Mouse (Mus musculus) hindbrain, embryonic 11.5 days (tissue): ENCODE data around the gene Wnt7b. TPM values are rescaled to one million over a fixed set of nuclear protein-coding genes. Genes with fewer than 3 reads are reported as not detected.

Experiments used
- ATAC-seq: fragments of 200-750 bp; cut with Nextera tagmentation; 2 replicates; pipeline ENCODE4 v1.8.0; 2017; ENCODE audit warnings: mild to moderate bottlenecking, moderate TSS enrichment, moderate library complexity; ENCODE audit not compliant: low FRiP score
- DNase-seq: peaks from one replicate; pipeline ENCODE4 v3.0.0-alpha.2; 2015; ENCODE audit warnings: low spot score
- H3K27ac ChIP-seq: fragments of 300-500 bp; sonication (generic); 2 replicates; pipeline ENCODE4 v1.5.1; 2014; ENCODE audit warnings: mild to moderate bottlenecking, low read depth, low read length
- H3K27me3 ChIP-seq: fragments of 300-500 bp; sonication (generic); 2 replicates; pipeline ENCODE4 v1.6.1; 2014; ENCODE audit warnings: mild to moderate bottlenecking, low read length, moderate library complexity, mixed read lengths; ENCODE audit not compliant: control insufficient read depth, insufficient read depth
- H3K36me3 ChIP-seq: fragments of 300-500 bp; sonication (generic); 2 replicates; pipeline ENCODE4 v1.6.1; 2014; ENCODE audit warnings: mild to moderate bottlenecking, low read length, moderate library complexity, mixed read lengths; ENCODE audit not compliant: control insufficient read depth, insufficient read depth
- H3K4me1 ChIP-seq: fragments of 300-500 bp; sonication (generic); replicated peaks from 2 replicates; pipeline ENCODE4 v1.6.1; 2014; ENCODE audit warnings: low read length, mixed read lengths; ENCODE audit not compliant: control insufficient read depth, insufficient read depth
- H3K4me2 ChIP-seq: fragments of 300-500 bp; sonication (generic); replicated peaks from 2 replicates; pipeline ENCODE4 v1.6.1; 2014; ENCODE audit warnings: mild to moderate bottlenecking, low read depth, low read length
- H3K4me3 ChIP-seq: fragments of 300-500 bp; sonication (generic); 2 replicates; pipeline ENCODE4 v1.5.1; 2014; ENCODE audit warnings: low read depth, low read length
- H3K9ac ChIP-seq: fragments of 300-500 bp; sonication (generic); 2 replicates; pipeline ENCODE4 v1.6.1; 2014; ENCODE audit warnings: low read depth, low read length
- H3K9me3 ChIP-seq: fragments of 300-500 bp; sonication (generic); 2 replicates; pipeline ENCODE4 v1.6.1; 2016; ENCODE audit warnings: low read length; ENCODE audit not compliant: control insufficient read depth
- WGBS: fragments of 180-500 bp; shearing (Covaris S2); extraction: QIAGEN DNeasy Blood & Tissue Kit; methylation state at CpG from one replicate; pipeline ENCODE4 v1.1.7; 2014; 5-methylcytosine and 5-hydroxymethylcytosine counted together
- polyA plus RNA-seq: library from polyadenylated mRNA; unstranded; fragments of >200 nt; fragmentation: Nextera tagmentation; extraction: Ambion mirVana; gene quantifications from 2 replicates; pipeline ENCODE4 v1.2.1, GENCODE M21; 2014

Gene Wnt7b
- polyA plus RNA-seq, 1 experiment from 2014 or later, result 61.6 TPM

DNA sequence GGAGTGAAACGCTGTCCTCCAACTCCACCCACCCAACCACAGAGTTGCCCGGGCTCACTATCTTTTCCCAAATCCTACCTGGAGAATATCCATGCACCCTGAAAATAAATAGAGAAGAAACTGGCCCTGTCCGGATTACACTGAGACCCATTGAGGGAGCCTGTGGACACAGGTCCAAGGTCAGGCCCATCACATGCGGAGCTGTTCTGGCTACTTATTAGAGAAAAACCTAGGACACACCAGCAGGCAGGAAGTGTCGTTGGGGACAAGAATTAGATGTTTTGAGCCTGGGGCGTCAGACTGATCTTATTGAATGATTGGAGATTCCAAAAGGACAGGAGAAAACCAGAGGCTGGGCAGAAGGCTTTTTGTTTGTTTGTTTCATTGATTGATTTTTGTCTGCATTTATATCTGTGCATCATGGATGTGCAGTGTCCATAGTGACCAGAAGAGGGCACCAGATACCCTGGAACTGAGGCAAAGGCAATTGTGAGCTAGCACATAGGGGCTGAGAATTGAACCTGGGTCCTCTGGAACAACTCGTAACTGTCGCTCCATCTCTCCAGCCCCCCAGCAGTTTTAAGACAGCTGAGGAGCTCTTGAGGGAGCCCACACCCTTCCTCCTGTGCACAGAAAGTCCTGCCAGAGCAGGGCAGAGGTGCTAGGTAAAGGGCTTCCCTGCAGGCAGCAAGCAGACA, 30.5 kb upstream of the Wnt7b start:
- ATAC-seq, result no peak
- no peak overlapping the region for H3K4me3 ChIP-seq
- 72% methylated on average over 8 of the region's 8 CpGs for WGBS
- H3K27ac ChIP-seq, result peak overlapping the region; percentile 43; the same call in 1 of the 2 replicates
- H3K27me3 ChIP-seq, result peaks cover 21% of the 10 kb centered on the region
- no peaks in the 10 kb centered on the region for H3K36me3 ChIP-seq
- no peak overlapping the region for H3K4me2 ChIP-seq
- no peak overlapping the region for H3K9ac ChIP-seq
- H3K9me3 ChIP-seq, result no peaks in the 10 kb centered on the region
- DNase-seq, result peak; percentile 46
- 0 out of 2 replicates have a peak, but pooled peaks cover 4% of the 10 kb centered on the region for H3K4me1 ChIP-seq

DNA sequence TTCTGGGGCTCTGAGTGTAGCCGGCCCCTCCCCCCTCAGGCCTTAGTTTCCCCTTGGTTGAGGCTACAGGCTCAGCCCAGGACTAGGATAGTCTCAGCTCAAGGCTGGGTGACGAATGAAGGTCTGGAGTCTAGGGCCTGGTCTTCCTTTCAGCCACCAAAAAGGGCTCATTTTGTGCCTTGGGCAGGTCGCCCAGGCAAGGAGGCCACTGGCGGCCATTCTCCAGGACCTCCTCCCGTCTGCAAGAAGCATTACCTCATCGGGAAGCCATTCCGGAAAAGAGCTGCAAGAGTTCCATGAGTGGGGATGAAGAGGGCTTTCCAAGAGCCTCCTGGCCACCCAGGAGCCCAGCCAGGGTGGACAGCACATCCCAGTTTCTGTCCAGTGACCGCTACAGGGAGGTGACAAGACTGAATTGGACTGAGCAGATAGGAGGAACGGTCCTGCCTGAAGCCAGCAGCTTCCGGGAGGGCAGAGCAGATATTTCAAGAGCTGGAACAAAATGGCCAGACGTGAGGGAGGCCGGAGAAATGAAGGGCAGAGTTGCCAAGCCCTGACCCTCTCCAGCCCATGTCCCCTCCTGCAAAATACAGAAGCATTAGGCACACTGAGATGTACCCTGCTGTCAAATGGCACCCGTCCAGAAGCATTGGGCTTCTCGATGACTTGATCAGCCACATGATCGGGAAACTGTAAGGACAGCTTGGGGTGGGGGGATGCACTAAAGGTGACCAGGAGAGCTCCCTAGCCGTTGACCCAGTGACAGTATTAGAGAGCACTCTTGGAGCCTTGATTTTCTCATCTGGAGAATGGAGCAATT, 29.6 kb upstream of the Wnt7b start:
- Histone ChIP-seq H3K4me2 (no peak overlapping the region), H3K9ac (no peak overlapping the region), H3K27me3 (peaks cover 18% of the 10 kb centered on the region), H3K36me3 (no peaks in the 10 kb centered on the region), H3K27ac (no peak overlapping the region), H3K9me3 (no peaks in the 10 kb centered on the region), H3K4me3 (no peak overlapping the region), H3K4me1 (0 out of 2 replicates have a peak, but pooled peaks cover 4% of the 10 kb centered on the region)
- ATAC-seq (no peak), DNase-seq (no peak)
- WGBS, result 83% methylated on average over 16 of the region's 16 CpGs

DNA sequence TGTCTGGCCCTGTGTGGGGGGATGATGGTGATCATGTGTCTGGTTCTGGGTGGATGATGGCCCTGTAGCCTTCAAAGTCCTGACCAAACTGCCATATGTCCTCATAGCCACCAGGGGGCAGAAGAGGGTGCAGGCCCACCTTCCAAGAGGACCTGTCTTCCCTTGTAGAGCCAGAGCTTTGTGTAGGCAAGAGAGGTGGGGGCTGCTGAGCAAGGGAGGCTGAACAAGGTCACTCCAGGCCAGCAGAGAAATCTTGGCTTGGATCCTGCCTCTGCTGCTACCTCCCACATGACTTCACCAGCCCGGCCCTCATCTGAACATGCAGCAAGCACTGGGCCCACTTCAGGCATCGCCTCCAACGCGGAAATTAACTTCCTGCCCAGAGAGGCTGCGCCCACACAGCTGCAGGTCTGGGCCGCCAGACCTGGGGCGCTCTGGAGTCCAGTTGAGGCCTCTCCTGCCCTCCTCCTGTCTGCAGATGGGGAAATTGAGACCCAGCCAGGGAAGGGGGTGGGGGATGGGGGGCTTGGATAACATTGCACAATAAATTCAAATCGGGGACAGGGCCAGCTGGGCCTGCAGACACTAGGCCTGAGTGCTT, 28.4 kb upstream of the Wnt7b start:
- no peak overlapping the region for H3K9ac ChIP-seq
- 73% methylated on average over 8 of the region's 8 CpGs for WGBS
- no peak overlapping the region for H3K4me2 ChIP-seq
- no peaks in the 10 kb centered on the region for H3K9me3 ChIP-seq
- 0 out of 2 replicates have a peak, but pooled peaks cover 4% of the 10 kb centered on the region for H3K4me1 ChIP-seq
- no peaks in the 10 kb centered on the region for H3K36me3 ChIP-seq
- H3K4me3 ChIP-seq, result no peak overlapping the region
- ATAC-seq (peak; percentile 58), DNase-seq (peak; percentile 85)
- H3K27me3 ChIP-seq, result peaks cover 16% of the 10 kb centered on the region
- H3K27ac ChIP-seq, result no peak overlapping the region

DNA sequence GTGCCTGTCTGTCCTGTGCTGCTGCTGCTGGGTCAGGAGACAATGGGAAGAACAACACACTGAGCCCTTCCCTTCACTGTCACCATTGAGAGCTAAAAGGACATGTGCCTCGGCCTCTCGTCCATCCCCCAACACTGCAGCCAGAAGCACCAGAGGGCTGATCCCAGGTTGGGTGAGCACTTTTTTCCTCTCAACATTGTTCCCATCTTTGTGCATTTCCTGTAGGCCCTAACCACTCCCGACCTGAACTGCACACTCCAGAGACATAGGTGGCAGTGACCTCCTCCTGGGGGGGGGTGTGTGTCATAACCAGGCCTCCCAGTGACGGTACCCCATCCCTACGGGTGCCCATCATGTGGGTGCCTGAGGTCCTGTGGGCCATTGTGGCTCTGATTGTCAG, 27.8 kb upstream of the Wnt7b start:
- H3K9me3 ChIP-seq, result no peaks in the 10 kb centered on the region
- ATAC-seq (no peak), DNase-seq (no peak)
- H3K4me3 ChIP-seq, result no peak overlapping the region
- no peak overlapping the region for H3K4me2 ChIP-seq
- no peak overlapping the region for H3K9ac ChIP-seq
- 63% methylated on average over 5 of the region's 5 CpGs for WGBS
- H3K27ac ChIP-seq, result no peak overlapping the region
- H3K27me3 ChIP-seq, result peaks cover 10% of the 10 kb centered on the region
- no peaks in the 10 kb centered on the region for H3K36me3 ChIP-seq
- H3K4me1 ChIP-seq, result 0 out of 2 replicates have a peak, but pooled peaks cover 4% of the 10 kb centered on the region

DNA sequence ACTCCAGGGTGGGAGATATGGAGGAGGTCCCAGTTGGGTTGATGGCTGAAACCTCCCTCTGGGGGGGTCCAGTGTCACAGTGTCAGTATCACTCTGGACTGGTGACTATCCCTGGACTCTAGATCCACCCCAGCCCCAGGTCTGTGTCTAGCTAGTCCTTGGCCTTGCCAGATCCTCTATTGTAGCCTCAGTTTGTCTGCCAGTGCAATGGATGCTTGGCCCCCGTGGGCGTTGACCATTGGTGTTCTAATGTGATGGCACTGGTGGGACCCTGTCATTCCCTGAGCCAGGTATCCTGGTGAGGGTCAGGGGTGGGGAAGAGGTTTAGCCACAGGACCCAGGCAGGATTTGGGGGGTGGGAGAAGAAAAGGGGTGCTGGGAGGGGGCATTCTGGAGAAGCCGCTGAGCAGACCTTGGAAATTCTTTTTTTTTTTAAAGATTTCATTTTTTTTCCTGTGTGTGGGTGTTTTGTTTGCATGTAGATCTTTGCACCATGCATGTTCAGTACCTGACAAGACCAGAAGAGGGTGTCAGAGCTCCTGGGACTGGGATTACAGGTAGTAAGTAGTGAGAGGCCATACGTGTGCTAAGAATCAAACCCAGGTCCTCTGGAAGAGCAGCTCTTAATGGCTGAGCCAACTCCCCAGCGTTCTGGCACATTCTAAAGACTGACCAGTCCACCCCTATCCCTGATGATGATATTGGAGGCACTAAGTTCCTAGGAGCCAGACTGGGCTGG, 27.2 kb upstream of the Wnt7b start:
- Histone ChIP-seq H3K4me3 (no peak overlapping the region), H3K36me3 (no peaks in the 10 kb centered on the region), H3K4me1 (0 out of 2 replicates have a peak, but pooled peaks cover 4% of the 10 kb centered on the region), H3K9me3 (no peaks in the 10 kb centered on the region), H3K27ac (no peak overlapping the region), H3K27me3 (peaks cover 3% of the 10 kb centered on the region), H3K9ac (no peak overlapping the region), H3K4me2 (no peak overlapping the region)
- ATAC-seq, result no peak
- DNase-seq, result no peak
- WGBS, result 80% methylated on average over 5 of the region's 5 CpGs

DNA sequence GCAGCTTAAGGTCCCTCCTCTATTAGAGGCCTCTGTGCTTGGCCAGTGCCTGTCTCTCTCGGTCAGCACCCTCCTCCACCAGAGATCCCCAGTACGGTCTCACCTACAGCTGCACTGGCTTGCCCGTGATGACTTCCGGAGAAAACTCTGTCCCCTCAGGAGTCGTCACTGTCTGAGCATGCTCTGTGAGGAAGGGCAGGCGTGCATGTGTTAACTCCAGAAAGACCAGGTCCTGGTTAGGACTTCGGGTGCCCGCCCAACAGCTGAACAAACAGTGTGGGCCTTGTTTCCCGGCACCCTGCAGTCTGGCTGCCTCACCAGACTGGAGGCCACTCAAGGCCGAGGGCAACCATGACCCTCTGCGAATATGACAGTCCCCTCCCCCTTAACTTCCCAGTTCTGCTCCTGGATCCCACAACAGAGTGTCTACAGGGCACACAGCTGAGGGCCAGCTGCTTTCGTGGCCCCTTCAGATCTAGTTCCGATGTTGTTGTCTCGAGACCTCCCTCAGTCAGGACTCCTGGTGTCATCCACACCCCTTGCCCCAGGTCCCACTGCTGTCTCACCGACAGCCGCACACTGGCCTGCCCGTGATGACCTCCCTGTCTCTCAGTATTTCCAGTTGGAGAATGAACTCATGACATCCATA, 23.8 kb upstream of the Wnt7b start:
- 52% methylated on average over 17 of the region's 17 CpGs for WGBS
- H3K27ac ChIP-seq, result no peak overlapping the region
- H3K4me1 ChIP-seq, result no peaks in the 10 kb centered on the region
- H3K4me3 ChIP-seq, result no peak overlapping the region
- H3K36me3 ChIP-seq, result no peaks in the 10 kb centered on the region
- H3K9me3 ChIP-seq, result no peaks in the 10 kb centered on the region
- H3K4me2 ChIP-seq, result no peak overlapping the region
- no peaks in the 10 kb centered on the region for H3K27me3 ChIP-seq
- no peak overlapping the region for H3K9ac ChIP-seq
- DNase-seq (no peak), ATAC-seq (no peak)

DNA sequence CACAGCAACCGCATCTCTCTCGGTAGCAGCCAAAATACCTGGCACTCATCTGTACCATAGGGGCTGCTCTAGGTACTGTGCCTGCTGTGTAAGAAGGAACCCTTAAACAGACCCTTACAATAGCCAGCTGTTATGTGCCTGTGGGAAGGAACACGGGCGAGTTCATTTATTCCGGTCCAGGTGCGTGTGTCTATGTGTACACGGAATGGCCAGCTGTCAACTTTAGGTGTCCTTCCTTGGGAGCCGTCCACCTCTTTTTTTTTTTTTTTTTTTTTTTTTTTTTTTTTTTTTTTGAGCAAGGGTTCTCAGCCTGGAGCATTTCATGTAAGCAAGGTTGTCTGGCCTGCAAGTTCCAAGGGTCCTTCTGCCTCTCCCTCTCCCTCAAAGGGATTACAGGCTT, 22.7 kb upstream of the Wnt7b start:
- 90% methylated on average over 8 of the region's 8 CpGs for WGBS
- H3K4me1 ChIP-seq, result no peaks in the 10 kb centered on the region; the same call in 1 of the 2 replicates
- H3K36me3 ChIP-seq, result no peaks in the 10 kb centered on the region
- H3K4me2 ChIP-seq, result no peak overlapping the region
- no peak for ATAC-seq
- no peak overlapping the region for H3K9ac ChIP-seq
- H3K4me3 ChIP-seq, result no peak overlapping the region
- H3K27ac ChIP-seq, result no peak overlapping the region
- H3K9me3 ChIP-seq, result no peaks in the 10 kb centered on the region
- H3K27me3 ChIP-seq, result no peaks in the 10 kb centered on the region
- DNase-seq, result no peak

DNA sequence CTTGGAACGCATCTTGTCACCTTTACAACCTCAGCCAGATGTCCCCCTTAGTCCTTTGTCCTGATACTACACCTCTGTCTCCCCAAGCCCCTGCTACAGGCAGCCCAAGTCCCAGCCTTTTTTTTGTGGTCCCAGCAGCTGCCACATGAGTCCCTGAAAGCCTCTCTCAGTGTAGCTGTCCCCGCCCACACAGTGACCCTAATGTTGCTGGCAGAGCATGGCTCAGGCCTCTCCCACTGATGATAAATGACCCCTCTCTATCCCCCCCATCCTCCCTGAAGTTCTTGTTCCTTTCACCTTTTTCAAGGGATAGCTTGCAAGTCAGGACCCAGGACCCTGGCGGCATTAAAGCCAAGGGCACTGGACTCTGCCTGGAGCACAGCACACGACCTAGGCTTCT, 22.2 kb upstream of the Wnt7b start:
- H3K9me3 ChIP-seq, result no peaks in the 10 kb centered on the region
- no peak for ATAC-seq
- no peak overlapping the region for H3K9ac ChIP-seq
- no peak overlapping the region for H3K27ac ChIP-seq
- no peaks in the 10 kb centered on the region for H3K27me3 ChIP-seq
- no peaks in the 10 kb centered on the region for H3K36me3 ChIP-seq
- no peaks in the 10 kb centered on the region; the same call in 1 of the 2 replicates for H3K4me1 ChIP-seq
- WGBS, result 75% methylated on average over 4 of the region's 4 CpGs
- H3K4me3 ChIP-seq, result no peak overlapping the region
- no peak overlapping the region for H3K4me2 ChIP-seq
- DNase-seq, result no peak
